Mouse (Mus musculus) liver, embryonic 16.5 days (tissue): ENCODE measurements around the gene Tjp3. TPM values are rescaled to one million over a fixed set of nuclear protein-coding genes. Genes with fewer than 3 reads are reported as not detected.
A peak's percentile ranks its signal among the peaks of the same experiment; 100 is the strongest.

Experiments used
- ATAC-seq: fragments of 200-750 bp; cut with Nextera tagmentation; 2 replicates; pipeline ENCODE4 v1.8.0; 2017; ENCODE audit warnings: low read depth, mild to moderate bottlenecking, moderate number of reproducible peaks, moderate library complexity
- H3K27ac ChIP-seq: fragments of 300-500 bp; sonication (generic); 2 replicates; pipeline ENCODE4 v1.5.1; 2014; ENCODE audit warnings: mild to moderate bottlenecking, low read length
- H3K27me3 ChIP-seq: fragments of 300-500 bp; sonication (generic); 2 replicates; pipeline ENCODE4 v1.6.1; 2014; ENCODE audit warnings: low read depth, low read length, mixed read lengths; ENCODE audit not compliant: control insufficient read depth, insufficient read depth
- H3K36me3 ChIP-seq: fragments of 300-500 bp; sonication (generic); 2 replicates; pipeline ENCODE4 v1.6.1; 2014; ENCODE audit warnings: mild to moderate bottlenecking; ENCODE audit not compliant: control insufficient read depth, insufficient read depth
- H3K4me1 ChIP-seq: fragments of 300-500 bp; sonication (generic); 2 replicates; pipeline ENCODE4 v1.6.1; 2014; ENCODE audit warnings: low read depth, low read length, mixed read lengths; ENCODE audit not compliant: control insufficient read depth
- H3K4me2 ChIP-seq: fragments of 300-500 bp; sonication (generic); 2 replicates; pipeline ENCODE4 v1.6.1; 2014; ENCODE audit warnings: low read depth, low read length, mixed read lengths
- H3K4me3 ChIP-seq: fragments of 300-500 bp; sonication (generic); 2 replicates; pipeline ENCODE4 v1.5.1; 2014; ENCODE audit warnings: low read depth, mild to moderate bottlenecking, low read length
- H3K9ac ChIP-seq: fragments of 300-500 bp; sonication (generic); 2 replicates; pipeline ENCODE4 v1.6.1; 2014; ENCODE audit warnings: low read depth, low read length
- H3K9me3 ChIP-seq: fragments of 300-500 bp; sonication (generic); replicated peaks from 2 replicates; pipeline ENCODE4 v1.6.1; 2016; ENCODE audit warnings: low read length; ENCODE audit not compliant: control insufficient read depth
- WGBS: fragments of 180-500 bp; shearing (Covaris S2); extraction: QIAGEN DNeasy Blood & Tissue Kit; methylation state at CpG from one replicate; pipeline ENCODE4 v1.1.7; 2014; ENCODE audit not compliant: insufficient replicate concordance; 5-methylcytosine and 5-hydroxymethylcytosine counted together
- polyA plus RNA-seq: library from polyadenylated mRNA; unstranded; fragments of >200 nt; fragmentation: Nextera tagmentation; extraction: Ambion mirVana; gene quantifications from 2 replicates; pipeline ENCODE4 v1.2.1, GENCODE M21; 2015

Tjp3 gene
- polyA plus RNA-seq, 1 experiment from 2014 or later: 1.4 TPM

- Histone ChIP-seq H3K36me3 (no peaks in the 10 kb centered on the region), H3K27me3 (peaks cover 28% of the 10 kb centered on the region), H3K9me3 (no peaks in the 10 kb centered on the region), H3K4me2 (peak overlapping the region; percentile 82; the same call in 1 of the 2 replicates), H3K27ac (no peak overlapping the region), H3K9ac (no peak overlapping the region), H3K4me1 (peaks cover 42% of the 10 kb centered on the region), H3K4me3 (no peak overlapping the region)
- 22% methylated on average over 6 of the region's 6 CpGs for WGBS
- ATAC-seq: no peak
These were observed 4.8 kb downstream of the Tjp3 start for GRCm38 (mm10) chr10:81286586-81286985.

GRCm38 (mm10) chr10:81285694-81286450 lies 5.5 kb downstream of the Tjp3 start:
- peaks cover 37% of the 10 kb centered on the region for H3K4me1 ChIP-seq
- H3K9me3 ChIP-seq: no peaks in the 10 kb centered on the region
- 1% methylated on average over 54 of the region's 54 CpGs for WGBS
- H3K36me3 ChIP-seq: no peaks in the 10 kb centered on the region
- peak; percentile 76 for ATAC-seq
- H3K4me2 ChIP-seq: peak overlapping the region; percentile 82
- H3K4me3 ChIP-seq: peak overlapping the region; percentile 57
- peaks cover 31% of the 10 kb centered on the region for H3K27me3 ChIP-seq
- no peak overlapping the region for H3K27ac ChIP-seq
- peak overlapping the region; percentile 61 for H3K9ac ChIP-seq

GRCm38 (mm10) chr10:81284719-81285118 lies 6.7 kb downstream of the Tjp3 start:
- no peak for ATAC-seq
- Histone ChIP-seq H3K4me3 (no peak overlapping the region), H3K27ac (no peak overlapping the region), H3K4me2 (no peak overlapping the region), H3K27me3 (peaks cover 32% of the 10 kb centered on the region), H3K9me3 (no peaks in the 10 kb centered on the region), H3K9ac (no peak overlapping the region), H3K4me1 (peaks cover 30% of the 10 kb centered on the region), H3K36me3 (no peaks in the 10 kb centered on the region)
- 19% methylated on average over 17 of the region's 17 CpGs for WGBS

- 56% methylated on average over 6 of the region's 6 CpGs for WGBS
- H3K27me3 ChIP-seq: peaks cover 32% of the 10 kb centered on the region
- no peak overlapping the region for H3K4me3 ChIP-seq
- H3K4me2 ChIP-seq: no peak overlapping the region
- no peaks in the 10 kb centered on the region for H3K36me3 ChIP-seq
- H3K4me1 ChIP-seq: peaks cover 25% of the 10 kb centered on the region
- H3K9ac ChIP-seq: no peak overlapping the region
- H3K27ac ChIP-seq: no peak overlapping the region
- no peak for ATAC-seq
- no peaks in the 10 kb centered on the region for H3K9me3 ChIP-seq
These were observed 7.2 kb downstream of the Tjp3 start for GRCm38 (mm10) chr10:81284189-81284588.

GRCm38 (mm10) chr10:81279496-81279895 lies 11.9 kb downstream of the Tjp3 start:
- no peak for ATAC-seq
- H3K4me1 ChIP-seq: no peaks in the 10 kb centered on the region
- H3K27me3 ChIP-seq: peaks cover 17% of the 10 kb centered on the region
- H3K27ac ChIP-seq: no peak overlapping the region
- H3K9ac ChIP-seq: no peak overlapping the region
- H3K36me3 ChIP-seq: no peaks in the 10 kb centered on the region
- H3K4me3 ChIP-seq: no peak overlapping the region
- H3K4me2 ChIP-seq: no peak overlapping the region
- 37% methylated on average over 10 of the region's 10 CpGs for WGBS
- H3K9me3 ChIP-seq: no peaks in the 10 kb centered on the region

GRCm38 (mm10) chr10:81277676-81278075 lies 13.7 kb downstream of the Tjp3 start:
- 72% methylated on average over 22 of the region's 22 CpGs for WGBS
- ATAC-seq: no peak
- H3K27me3 ChIP-seq: peaks cover 4% of the 10 kb centered on the region; the same call in 1 of the 2 replicates
- no peaks in the 10 kb centered on the region for H3K9me3 ChIP-seq
- no peak overlapping the region for H3K27ac ChIP-seq
- H3K36me3 ChIP-seq: 0 out of 2 replicates have a peak, but pooled peaks cover 2% of the 10 kb centered on the region
- H3K4me2 ChIP-seq: no peak overlapping the region
- H3K4me3 ChIP-seq: no peak overlapping the region
- no peak overlapping the region for H3K9ac ChIP-seq
- H3K4me1 ChIP-seq: no peaks in the 10 kb centered on the region

- Histone ChIP-seq H3K27me3 (no peaks in the 10 kb centered on the region), H3K4me3 (no peak overlapping the region), H3K36me3 (peaks cover 17% of the 10 kb centered on the region), H3K4me2 (no peak overlapping the region), H3K27ac (no peak overlapping the region), H3K9ac (no peak overlapping the region), H3K9me3 (no peaks in the 10 kb centered on the region), H3K4me1 (peaks cover 3% of the 10 kb centered on the region)
- WGBS: 81% methylated on average over 19 of the region's 19 CpGs
- no peak for ATAC-seq
These were observed 17.5 kb downstream of the Tjp3 start for GRCm38 (mm10) chr10:81273842-81274241.

- 90% methylated on average over 21 of the region's 21 CpGs for WGBS
- ATAC-seq: no peak
- Histone ChIP-seq H3K27me3 (no peaks in the 10 kb centered on the region), H3K27ac (no peak overlapping the region), H3K4me1 (peaks cover 12% of the 10 kb centered on the region), H3K4me2 (no peak overlapping the region), H3K9ac (no peak overlapping the region), H3K9me3 (no peaks in the 10 kb centered on the region), H3K4me3 (no peak overlapping the region), H3K36me3 (peaks cover 17% of the 10 kb centered on the region)
These were observed 19.0 kb downstream of the Tjp3 start for GRCm38 (mm10) chr10:81272356-81272755.

- peaks cover 25% of the 10 kb centered on the region for H3K4me1 ChIP-seq
- peaks cover 20% of the 10 kb centered on the region for H3K36me3 ChIP-seq
- H3K4me2 ChIP-seq: peak overlapping the region; percentile 68
- no peaks in the 10 kb centered on the region for H3K27me3 ChIP-seq
- peak overlapping the region; percentile 74 for H3K4me3 ChIP-seq
- no peaks in the 10 kb centered on the region for H3K9me3 ChIP-seq
- 66% methylated on average over 16 of the region's 16 CpGs for WGBS
- H3K9ac ChIP-seq: peak overlapping the region; percentile 83
- peak overlapping the region; percentile 49; the same call in 1 of the 2 replicates for H3K27ac ChIP-seq
- ATAC-seq: no peak
These were observed 22.6 kb downstream of the Tjp3 start for GRCm38 (mm10) chr10:81268643-81269412.
